Mouse (Mus musculus): ENCODE results near the gene Vav3.
"Not testable (repeated sequence)": the region's sequence is repeated elsewhere in the genome, so short reads cannot be mapped to it uniquely, and the experiment has no call there.

Gene Vav3

DNA sequence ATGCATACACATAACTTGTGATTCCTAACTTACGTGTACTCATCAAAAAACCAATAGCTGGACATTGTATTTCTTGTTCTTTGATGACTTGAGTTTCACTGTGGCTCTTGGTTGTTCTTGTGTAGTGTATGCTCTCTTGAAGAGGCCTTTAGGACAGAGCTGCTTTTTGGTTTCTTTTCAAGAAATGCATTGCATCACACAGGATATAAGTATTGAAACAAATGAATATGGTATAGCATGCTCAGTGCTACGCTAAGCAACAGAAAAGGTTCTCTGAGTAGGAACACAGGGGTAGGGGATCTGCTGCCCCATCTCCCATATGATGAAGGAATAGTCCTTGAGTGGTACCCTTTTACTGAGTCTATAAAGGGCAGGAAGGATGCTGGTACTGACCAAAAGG is 98.1 kb downstream of the Vav3 start:
- intact Hi-C loops (cut with DNase I) = no loop called here

- intact Hi-C loops (cut with DNase I) = no loop called here
Observed at GRCm38 (mm10) chr3:109439253-109439652, 98.8 kb downstream of the Vav3 start.

DNA sequence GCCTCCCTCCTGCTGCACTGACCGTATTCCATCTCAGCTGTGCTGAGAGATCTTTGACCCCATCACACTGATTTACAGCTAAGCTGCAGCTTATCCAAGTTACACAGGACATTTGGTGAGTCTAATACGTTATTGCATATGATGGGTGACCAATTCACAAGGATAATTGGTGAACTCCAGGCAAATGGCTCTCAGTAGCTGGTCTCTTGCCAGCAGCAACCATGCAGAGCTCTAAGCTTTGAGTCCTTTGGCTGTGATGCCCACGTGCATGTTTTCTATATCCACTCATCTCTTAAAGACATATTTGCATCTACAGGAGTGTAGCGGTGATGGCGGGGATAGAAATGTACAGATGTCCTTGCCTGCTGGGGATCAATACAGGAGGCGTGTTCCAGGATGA is 99.5 kb downstream of the Vav3 start:
- intact Hi-C loops (cut with DNase I) = no loop called here

DNA sequence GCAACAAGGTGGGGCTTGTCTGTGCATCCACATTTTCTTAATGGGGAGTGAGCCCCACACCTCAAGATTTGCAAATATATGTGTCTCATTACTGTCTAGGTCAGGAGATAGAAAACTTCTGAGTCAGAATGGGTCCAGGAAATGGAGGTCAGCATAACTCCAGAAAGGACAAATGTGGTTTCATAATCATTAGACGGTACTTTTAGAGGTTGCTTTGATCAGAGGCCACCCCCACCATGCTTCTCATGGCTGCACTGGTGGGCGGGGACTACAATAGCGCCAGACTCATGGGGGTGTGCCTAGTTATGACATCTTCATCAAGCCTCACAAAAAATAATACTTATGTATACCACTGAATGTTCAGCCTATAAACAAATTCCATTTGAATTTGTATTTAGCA is 103.6 kb downstream of the Vav3 start:
- intact Hi-C loops (cut with DNase I) = no loop called here

GRCm38 (mm10) chr3:109446903-109447302 is 106.5 kb downstream of the Vav3 start:
- intact Hi-C loops (cut with DNase I) = no loop called here

DNA sequence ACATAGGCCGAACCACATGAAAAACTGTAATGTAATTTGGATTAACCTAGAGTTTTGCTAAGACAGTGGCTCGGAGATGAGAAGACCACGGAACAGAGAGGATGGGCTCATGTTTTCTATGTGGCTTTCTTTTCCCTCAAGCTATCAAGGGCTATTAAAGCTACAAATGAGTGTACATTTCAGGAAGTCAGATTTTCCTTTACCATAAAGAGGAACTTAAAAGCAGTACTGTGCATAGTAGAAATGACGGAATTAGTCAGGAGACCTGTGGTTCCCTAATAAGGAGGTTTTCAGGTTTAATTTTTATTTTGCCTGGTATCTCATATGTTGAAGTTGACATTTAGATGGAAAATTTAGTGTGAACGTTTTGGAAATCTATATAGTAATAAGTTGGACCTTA is 107.8 kb downstream of the Vav3 start:
- intact Hi-C loops (cut with DNase I) = not testable (repeated sequence)

DNA sequence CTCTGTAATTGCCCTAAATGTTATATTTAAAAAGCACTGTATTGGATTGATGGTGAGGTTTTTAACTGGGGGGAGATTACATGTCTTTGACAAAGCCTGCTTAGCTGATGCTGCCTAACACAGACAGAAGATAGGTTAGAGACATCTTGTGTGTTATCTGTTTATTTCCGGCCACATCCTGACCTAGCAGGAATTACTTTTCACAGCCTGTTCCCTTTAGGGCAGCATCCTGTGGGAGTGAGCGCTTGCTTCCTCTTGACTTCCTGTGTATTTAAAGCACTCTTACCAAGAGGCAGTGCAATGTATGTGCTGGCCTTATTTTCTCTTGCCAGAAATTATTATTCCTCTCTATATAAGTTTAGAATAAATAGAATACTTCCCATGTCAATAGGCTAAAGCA is 111.5 kb downstream of the Vav3 start:
- intact Hi-C loops (cut with DNase I) = no loop called here

- intact Hi-C loops (cut with DNase I) = no loop called here
Observed at GRCm38 (mm10) chr3:109454633-109455032, 114.2 kb downstream of the Vav3 start.

GRCm38 (mm10) chr3:109456340-109456739 is 115.9 kb downstream of the Vav3 start:
- intact Hi-C loops (cut with DNase I) = no loop called here

DNA sequence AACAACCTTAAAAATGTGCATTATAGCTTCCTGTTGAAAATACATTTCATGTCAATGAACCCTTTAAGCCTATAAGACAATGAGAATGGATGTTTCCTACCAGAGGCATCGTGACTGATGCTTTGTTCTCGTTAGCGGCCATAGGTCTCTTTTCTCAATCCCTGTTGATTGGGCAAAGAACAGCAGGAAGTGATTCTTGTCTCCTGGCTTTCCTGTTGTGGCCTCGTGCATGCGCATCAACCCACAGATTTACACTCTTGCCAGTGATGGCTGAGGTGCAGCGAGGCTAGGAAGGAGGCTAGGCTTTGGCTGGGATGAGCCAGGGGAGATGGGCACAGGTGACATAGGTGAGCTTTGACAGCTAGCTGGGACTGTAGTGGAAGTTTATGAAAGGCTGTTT is 123.2 kb downstream of the Vav3 start:
- intact Hi-C loops (cut with DNase I) = no loop called here

DNA sequence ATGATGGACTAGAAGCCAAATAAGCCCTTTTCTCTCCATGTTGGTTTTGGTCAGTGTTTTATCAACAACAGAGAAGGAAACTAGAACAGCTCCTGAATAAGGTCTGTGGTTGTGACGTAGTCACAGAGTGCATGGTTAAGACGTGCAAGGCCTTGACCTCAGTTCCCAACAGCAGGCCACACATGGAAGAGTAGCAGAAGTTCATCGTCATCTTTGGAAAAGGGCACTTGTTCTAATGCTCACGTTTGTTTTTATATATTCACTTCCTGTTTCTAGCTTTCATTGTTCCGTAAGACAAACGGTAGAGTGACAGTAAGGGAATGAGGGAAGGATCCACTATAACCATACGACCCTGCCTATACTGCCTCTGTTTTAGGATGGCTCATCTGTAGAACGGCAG is 124.1 kb downstream of the Vav3 start:
- intact Hi-C loops (cut with DNase I) = no loop called here

- intact Hi-C loops (cut with DNase I) = no loop called here
Observed at GRCm38 (mm10) chr3:109466541-109466940, 126.1 kb downstream of the Vav3 start.

DNA sequence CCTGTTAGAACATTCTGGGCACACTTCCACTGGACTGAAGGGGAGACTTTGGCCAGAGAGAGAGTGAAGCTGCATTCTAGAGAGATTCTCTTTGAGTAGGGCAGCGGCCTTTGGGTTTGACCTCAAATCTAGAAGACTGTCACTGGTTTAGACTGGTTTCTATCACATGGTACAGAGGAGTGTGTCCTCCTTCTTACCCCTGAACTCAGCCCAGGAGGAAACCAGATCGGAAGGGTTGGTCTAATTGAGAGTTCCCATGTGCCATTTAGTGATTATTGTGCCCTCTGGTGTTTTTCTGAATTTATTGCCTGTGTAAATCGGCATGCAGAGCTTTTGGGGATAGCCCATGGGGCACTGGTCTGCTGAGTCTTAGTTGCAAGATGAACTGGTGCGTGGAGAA is 126.8 kb downstream of the Vav3 start:
- intact Hi-C loops (cut with DNase I) = no loop called here

- intact Hi-C loops (cut with DNase I) = no loop called here
Observed at GRCm38 (mm10) chr3:109469465-109469864, 129.0 kb downstream of the Vav3 start.

DNA sequence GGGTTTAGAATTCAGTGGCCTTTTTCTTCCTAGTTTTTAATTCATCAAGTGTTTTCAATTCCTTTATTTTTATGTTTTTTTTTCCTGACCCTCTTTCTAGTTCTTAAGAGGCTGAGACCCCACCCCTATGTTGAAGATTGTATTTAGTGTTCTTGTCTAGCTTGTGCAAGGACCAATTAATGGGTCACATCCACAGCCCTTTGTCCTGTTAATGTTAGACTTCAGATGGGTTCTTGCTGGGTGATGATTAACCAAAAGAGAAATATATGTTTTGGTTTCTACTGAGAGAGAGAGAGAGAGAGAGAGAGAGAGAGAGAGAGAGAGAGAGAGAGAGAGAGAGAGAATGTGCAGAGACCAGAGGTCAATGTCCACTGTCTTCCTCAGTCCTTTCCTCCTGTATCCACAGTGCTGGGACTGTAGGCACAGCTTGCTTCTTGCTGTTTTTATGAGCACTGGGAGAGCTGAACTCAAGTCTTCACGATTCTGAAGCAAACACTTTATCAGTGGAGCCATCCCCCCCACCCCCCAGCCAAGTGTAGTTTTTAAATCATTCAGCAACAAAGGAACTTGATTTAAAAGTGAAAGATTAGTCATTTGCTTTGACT is 130.3 kb downstream of the Vav3 start:
- intact Hi-C loops (cut with DNase I) = no loop called here

GRCm38 (mm10) chr3:109476521-109476920 is 136.1 kb downstream of the Vav3 start:
- intact Hi-C loops (cut with DNase I) = no loop called here

- intact Hi-C loops (cut with DNase I) = no loop called here
Observed at GRCm38 (mm10) chr3:109478297-109478696, 137.8 kb downstream of the Vav3 start.

DNA sequence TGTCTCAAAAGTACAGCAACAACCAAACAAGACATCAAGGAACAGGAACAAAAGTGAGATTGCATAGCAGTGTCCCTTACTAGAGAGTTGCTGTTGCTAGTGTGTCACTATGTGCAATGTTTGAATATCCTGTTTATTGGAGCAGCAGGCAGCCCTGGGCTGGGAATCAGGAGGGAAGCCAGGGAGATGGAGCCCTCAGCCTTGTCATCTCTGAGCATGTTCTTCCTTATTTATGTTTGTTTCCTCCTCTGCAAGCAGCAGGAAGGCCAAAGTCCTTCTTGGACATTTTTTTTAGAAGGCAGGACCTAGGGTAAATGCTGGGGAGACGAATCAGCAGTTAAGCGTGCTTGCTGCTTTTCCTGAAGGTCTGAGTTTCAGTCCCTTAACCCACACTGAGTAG is 140.2 kb downstream of the Vav3 start:
- intact Hi-C loops (cut with DNase I) = no loop called here

DNA sequence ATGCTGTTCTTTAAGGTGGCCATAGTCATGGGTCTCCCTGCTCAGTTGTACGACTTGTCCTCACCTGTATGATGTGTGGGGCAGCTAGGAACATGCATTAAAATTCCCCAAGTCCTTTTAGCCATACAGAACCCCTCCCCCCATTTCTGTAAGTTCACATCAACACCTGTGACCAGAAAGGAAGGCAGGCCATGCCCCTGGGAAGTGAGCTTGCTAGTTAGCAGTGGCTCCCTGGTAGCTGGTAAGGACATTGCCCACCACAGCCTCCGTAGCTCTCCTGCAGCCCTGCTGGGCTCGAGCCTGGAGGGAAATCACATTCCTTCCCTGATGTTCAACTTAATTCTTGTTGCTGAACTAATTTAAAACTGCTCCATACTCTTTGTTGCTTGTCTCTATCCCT is 146.3 kb downstream of the Vav3 start:
- intact Hi-C loops (cut with DNase I) = no loop called here

DNA sequence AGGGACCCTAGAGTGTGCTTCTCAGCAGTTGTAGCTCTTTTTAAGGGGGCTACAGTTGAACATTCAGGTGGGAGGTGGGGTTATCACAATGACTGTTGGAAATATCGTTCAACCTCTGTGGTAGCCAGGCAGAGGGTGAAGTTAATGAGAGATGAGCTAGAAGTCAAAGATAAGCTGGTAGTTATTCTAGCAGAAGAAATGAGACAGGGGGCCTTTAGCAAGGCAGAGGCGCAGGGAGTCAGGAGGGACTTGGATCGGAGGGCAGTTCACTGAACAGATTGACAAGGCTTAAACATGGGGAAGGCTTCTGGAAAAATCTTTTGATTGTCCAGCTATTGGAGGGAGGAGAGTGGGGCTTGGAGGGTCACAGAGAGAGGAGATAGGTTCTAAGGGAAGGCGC is 147.4 kb downstream of the Vav3 start:
- intact Hi-C loops (cut with DNase I) = no loop called here

DNA sequence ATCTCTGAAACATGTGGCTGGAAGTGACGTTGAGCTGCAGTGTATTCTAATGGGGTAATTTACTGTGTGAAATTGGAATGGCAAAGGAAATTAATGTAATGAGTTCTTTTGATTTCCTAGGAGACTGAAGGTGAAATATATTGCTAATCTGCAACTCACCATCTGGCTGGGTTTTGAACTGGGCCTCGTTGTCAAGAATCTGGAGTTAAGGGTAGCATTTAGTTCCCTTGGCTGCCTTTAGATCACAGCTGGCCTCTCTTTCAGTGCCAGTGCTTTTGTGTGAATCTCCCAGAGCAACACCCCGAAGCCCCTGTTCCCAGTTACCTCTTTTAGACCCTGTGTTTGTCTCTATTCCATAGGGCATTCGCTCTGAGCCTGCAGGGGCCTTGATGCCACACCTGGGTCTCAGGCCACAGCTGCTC is 148.3 kb downstream of the Vav3 start:
- intact Hi-C loops (cut with DNase I) = no loop called here

- intact Hi-C loops (cut with DNase I) = loop anchor here (1.0 kb wide), 1 partner anchor 319 kb away; no protein-coding TSS in a partner anchor
Observed at GRCm38 (mm10) chr3:109490561-109491296, 150.3 kb downstream of the Vav3 start.

GRCm38 (mm10) chr3:109491568-109491967 is 151.1 kb downstream of the Vav3 start:
- intact Hi-C loops (cut with DNase I) = loop anchor here (1.0 kb wide), 1 partner anchor 320 kb away; no protein-coding TSS in a partner anchor
